17 mouse cellular contexts compared by ENCODE assay signal in the genomic region with DNA sequence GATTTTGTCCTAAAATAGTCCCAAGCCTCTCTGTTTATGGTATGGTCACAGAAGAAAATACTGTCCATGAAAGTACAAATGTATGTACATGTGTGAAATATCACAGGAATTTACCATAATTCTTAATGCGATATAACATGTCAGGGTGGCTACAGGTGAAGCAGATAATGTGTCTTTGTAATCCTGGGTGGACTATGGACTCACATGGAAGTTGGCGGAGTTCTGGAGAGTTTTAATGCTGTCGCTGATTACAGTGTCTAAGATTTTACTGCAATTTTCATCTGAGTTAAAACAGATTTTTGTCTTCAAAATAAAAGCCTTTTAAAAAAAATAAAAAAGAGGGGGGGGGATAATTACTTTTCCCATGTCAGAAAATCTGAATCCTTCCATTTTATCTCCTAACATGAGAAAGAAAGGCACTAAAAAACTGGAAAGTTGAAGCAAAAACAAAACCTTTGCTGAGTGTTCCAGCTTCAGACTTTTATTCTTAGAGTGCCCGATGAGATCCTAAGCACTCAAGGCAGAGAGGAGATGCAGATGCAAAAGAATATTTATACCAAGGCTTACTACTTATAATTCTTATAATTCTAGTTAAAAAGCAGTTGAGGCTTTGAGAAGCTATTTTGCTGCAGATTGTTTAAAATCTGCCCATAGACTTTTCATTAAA.
"Had no signal": no experiment of that assay in that cellular context is flagged by ENCODE, and none has a peak within 500 bp of the region (broad histone marks: within the 10 kb centered on the region; RNA-seq: fewer than 3 reads in every experiment).

No protein-coding gene starts in this region.

- H3K4me1 ChIP-seq: midbrain, embryonic 15.5 days; neural tube, embryonic 12.5 days had no signal

- H3K27me3 ChIP-seq: megakaryocyte, embryonic 14.5 days; midbrain, embryonic 12.5 days; midbrain, embryonic 15.5 days; neural tube, embryonic 12.5 days had no signal

- H3K9me3 ChIP-seq: megakaryocyte, embryonic 14.5 days; midbrain, embryonic 12.5 days; midbrain, embryonic 15.5 days; neural tube, embryonic 12.5 days had no signal

- H3K4me2 ChIP-seq: lung, embryonic 14.5 days; midbrain, embryonic 12.5 days; midbrain, embryonic 15.5 days; neural tube, embryonic 12.5 days had no signal

- ATAC-seq: midbrain, embryonic 15.5 days had no signal

- H3K27ac ChIP-seq: macrophage; midbrain, embryonic 12.5 days; midbrain, embryonic 15.5 days; neural tube, embryonic 12.5 days had no signal

- H3K4me3 ChIP-seq: megakaryocyte, embryonic 14.5 days; midbrain, embryonic 12.5 days; midbrain, embryonic 15.5 days; neural tube, embryonic 12.5 days had no signal

- DNase-seq: lung, adult 18-20 months; lung, embryonic 14.5 days; lung, postnatal 14 days; lung, postnatal 36 days; retina, postnatal 1 day; right cerebral cortex, adult 18-20 months; right cerebral cortex, postnatal 25 days; right cerebral cortex, postnatal 4 days; spleen, adult 18-20 months; thymus, adult 18-20 months; thymus, postnatal 14 days; thymus, postnatal 36 days had no signal

- H3K36me3 ChIP-seq: midbrain, embryonic 12.5 days; midbrain, embryonic 15.5 days; neural tube, embryonic 12.5 days had no signal

- H3K9ac ChIP-seq: lung, embryonic 14.5 days; midbrain, embryonic 12.5 days; midbrain, embryonic 15.5 days; neural tube, embryonic 12.5 days had no signal
